Mouse (Mus musculus) adrenal gland, adult 8-10 months (tissue): ENCODE results near the gene Pik3r1. TPM values are rescaled to one million over a fixed set of nuclear protein-coding genes. Genes with fewer than 3 reads are reported as not detected.

Source experiments
- DNase-seq: peaks from one replicate; pipeline ENCODE4 v3.0.0; 2022
- total RNA-seq, 4 experiments: library from RNA; stranded (reverse); gene quantifications; 2 replicates each; pipeline ENCODE4 v1.2.4; 2022

Pik3r1 gene
- total RNA-seq, 4 experiments from 2014 or later = 52.9 to 103 (median 87.4) TPM

GRCm38 (mm10) chr13:101678984-101679383 is 89.0 kb downstream of the Pik3r1 start:
- DNase-seq = no peak

DNA sequence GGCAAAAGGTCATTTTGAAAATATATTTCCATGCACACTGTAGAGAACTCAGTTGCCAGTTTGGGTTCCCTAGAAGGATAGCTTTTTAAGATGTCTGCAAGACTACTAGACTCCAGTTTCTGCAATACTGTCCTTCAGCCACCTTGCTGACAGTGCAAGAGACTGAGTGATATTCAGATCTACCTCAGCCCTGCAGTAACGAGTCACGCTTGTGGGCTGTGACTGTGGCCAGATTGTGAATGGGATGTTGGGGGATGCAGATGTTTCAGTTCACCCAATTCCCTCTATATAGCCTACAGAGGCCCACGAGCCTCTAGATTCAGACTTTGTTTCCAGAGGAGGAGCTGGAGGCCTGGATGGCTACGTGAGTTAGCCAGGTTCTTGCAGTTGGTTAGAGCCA is 90.0 kb downstream of the Pik3r1 start:
- DNase-seq = no peak

- no peak for DNase-seq
Observed at GRCm38 (mm10) chr13:101673876-101674275, 94.1 kb downstream of the Pik3r1 start.

DNA sequence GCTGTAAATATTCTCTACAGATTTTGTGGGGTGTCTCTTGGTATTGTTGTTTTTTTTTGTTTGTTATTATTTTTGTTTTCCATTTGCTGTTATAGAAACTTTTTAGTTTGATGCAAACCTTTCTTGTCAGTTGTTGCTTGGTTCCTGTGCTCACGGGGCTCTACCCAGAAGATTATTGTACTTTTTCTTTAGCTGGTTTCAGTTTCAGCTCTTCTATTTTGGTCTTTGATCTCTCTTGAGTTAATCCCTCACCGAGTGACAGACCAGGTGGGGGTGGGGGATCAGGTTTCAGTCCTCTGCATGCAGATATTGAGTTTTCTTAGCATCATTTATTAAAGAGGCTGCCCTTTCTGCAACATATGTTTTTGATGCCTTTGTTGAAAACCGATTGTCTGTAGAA is 99.2 kb downstream of the Pik3r1 start:
- no peak for DNase-seq

GRCm38 (mm10) chr13:101664010-101664409 is 104.0 kb downstream of the Pik3r1 start:
- no peak for DNase-seq

DNA sequence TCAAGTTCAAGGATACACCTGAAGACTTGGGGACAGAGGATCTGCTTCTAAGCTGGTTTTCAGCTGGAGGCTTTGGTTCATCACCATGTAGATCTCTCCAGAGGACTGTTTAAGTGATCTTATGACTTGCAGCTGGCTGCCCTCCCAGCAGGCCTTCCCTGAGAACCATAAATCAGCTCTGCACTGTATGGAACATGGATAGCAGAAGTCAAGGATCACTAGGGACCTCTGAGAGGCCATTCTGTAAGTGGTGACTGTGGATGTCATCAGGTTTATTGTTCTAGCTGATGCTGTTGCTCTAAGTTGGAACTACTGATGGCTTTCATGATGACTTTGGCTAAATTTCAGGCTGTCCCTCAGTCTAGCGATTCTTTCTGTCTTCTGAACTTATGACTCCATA is 105.1 kb downstream of the Pik3r1 start:
- no peak for DNase-seq

GRCm38 (mm10) chr13:101661567-101661966 is 106.5 kb downstream of the Pik3r1 start:
- no peak for DNase-seq

DNA sequence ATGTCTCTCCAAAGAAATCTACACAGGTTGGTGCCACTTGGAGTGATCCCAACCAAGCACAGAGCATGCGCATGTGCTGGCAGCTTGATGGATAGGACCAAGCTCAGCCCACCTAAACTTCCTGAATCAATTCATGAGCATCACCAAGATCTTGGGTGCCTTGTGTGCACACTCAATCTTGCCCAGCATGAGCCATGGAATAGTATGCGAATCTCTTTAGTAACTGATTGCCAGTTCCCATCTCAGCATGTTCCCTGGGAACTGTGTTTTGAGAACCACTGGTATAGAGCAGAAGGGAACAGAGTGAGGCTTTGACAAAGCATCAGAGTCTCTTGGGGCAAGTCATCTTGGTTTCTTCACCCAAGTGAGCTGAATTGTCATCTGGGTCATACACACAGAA is 107.8 kb downstream of the Pik3r1 start:
- no peak for DNase-seq

DNA sequence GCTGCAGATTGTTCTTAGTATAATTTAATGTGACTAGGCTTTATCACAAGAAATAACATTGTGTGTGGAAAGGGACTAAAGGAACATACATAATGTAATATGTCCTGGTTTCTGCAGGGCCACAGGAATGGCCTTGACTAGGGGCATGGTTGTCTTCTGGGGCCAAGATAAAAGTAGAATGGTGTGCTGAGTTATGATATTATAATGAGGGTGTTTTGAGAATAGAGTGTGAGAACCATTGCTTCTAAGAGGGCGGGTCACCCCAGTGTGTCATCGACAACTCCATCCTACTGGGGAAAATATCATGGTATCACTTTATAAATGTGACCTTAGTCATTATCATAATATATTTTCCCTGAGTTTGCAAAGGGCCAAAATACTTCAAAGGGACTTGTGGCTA is 115.9 kb downstream of the Pik3r1 start:
- DNase-seq = no peak

GRCm38 (mm10) chr13:101641632-101642031 is 126.4 kb downstream of the Pik3r1 start:
- no peak for DNase-seq

DNA sequence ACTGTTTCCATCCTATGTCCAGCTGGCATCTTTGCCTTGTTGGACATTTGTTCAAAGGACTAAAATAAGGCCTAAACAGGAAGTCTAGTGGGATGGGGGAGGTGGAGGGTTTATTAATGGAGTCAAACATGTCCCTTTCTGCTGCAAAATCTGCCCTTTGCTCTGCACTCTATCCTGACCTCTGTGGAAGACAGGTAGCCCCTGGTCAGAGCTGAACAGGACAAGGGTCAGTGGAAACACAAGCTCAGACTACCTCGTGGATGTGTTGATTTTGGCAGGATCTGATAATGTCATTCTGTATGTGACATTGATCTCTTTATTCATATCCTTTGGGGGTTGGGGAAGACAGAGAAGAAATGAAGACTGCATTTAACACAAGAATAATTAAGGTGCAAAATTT is 132.2 kb downstream of the Pik3r1 start:
- DNase-seq = no peak

GRCm38 (mm10) chr13:101634420-101634819 is 133.6 kb downstream of the Pik3r1 start:
- no peak for DNase-seq

DNA sequence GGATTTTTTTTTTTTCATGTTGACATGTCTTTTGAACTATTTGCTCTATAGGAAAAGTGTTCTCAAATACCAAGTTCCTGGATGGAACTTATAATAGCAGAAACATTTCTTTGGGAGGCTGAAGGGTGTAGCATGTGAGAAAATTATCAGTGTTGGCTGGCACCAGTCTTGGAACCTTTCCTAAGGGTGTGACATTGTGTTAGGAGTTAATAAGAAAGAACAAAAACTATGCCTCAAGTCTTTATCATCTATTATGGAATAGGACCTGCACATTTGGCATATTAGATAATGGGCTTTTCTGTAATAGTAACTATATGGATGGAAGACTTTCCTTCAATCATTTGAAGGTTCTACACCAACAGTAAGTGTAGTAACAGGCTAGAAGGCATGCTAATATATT is 134.4 kb downstream of the Pik3r1 start:
- DNase-seq = no peak

DNA sequence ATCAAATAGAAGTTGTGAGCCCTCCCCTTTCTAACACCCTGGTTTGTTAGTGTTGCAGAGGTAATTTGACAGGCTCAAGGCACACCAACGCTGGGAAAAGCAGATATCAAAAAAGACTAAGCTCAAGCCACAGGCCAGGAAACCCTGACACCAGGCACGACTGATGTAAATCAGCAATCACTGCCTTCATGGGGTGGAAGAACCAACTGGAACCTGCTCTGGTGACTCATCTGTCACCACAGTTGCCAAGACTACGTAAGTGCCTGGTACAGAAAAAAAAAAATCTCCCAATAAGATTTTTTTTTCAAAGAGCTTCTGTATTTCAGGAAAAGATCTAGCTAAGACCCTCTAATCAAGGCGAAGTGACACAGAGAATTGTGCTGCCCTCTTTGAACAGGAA is 135.2 kb downstream of the Pik3r1 start:
- DNase-seq = peak; percentile 16

GRCm38 (mm10) chr13:101631561-101631960 is 136.5 kb downstream of the Pik3r1 start:
- DNase-seq = no peak
